Mouse (Mus musculus) forebrain, embryonic 10.5 days (tissue): ENCODE data around the gene Tnrc18. TPM values are rescaled to one million over a fixed set of nuclear protein-coding genes. Genes with fewer than 3 reads are reported as not detected.
A peak's percentile ranks its signal among the peaks of the same experiment; 100 is the strongest.

Experiments used
- DNase-seq: peaks from one replicate; pipeline ENCODE4 v3.0.0-alpha.2; 2017; ENCODE audit warnings: low spot score; ENCODE audit errors: extremely low spot score
- H3K27ac ChIP-seq: fragments of 300-500 bp; sonication (generic); 2 replicates; pipeline ENCODE4 v1.5.1; 2016; ENCODE audit warnings: mild to moderate bottlenecking
- H3K27me3 ChIP-seq: fragments of 300-500 bp; sonication (generic); 2 replicates; pipeline ENCODE4 v1.6.1; 2016; ENCODE audit warnings: mild to moderate bottlenecking; ENCODE audit not compliant: poor library complexity, severe bottlenecking
- H3K36me3 ChIP-seq: fragments of 300-500 bp; sonication (generic); replicated peaks from 2 replicates; pipeline ENCODE4 v1.6.1; 2016; ENCODE audit warnings: mild to moderate bottlenecking, moderate library complexity
- H3K4me1 ChIP-seq: fragments of 300-500 bp; sonication (generic); 2 replicates; pipeline ENCODE4 v1.6.1; 2016
- H3K4me3 ChIP-seq: fragments of 300-500 bp; sonication (generic); 2 replicates; pipeline ENCODE4 v1.5.1; 2016; ENCODE audit warnings: mild to moderate bottlenecking, moderate library complexity
- H3K9me3 ChIP-seq: fragments of 300-500 bp; sonication (generic); 2 replicates; pipeline ENCODE4 v1.6.1; 2016; ENCODE audit warnings: mild to moderate bottlenecking, moderate library complexity
- WGBS: fragments of 180-500 bp; shearing (Covaris S2); methylation state at CpG from one replicate; pipeline ENCODE4 v1.1.7; 2016; 5-methylcytosine and 5-hydroxymethylcytosine counted together
- polyA plus RNA-seq: library from polyadenylated mRNA; unstranded; fragments of >200 nt; fragmentation: Nextera tagmentation; extraction: Ambion mirVana; gene quantifications from 2 replicates; pipeline ENCODE4 v1.2.1, GENCODE M21; 2016

The Tnrc18 gene
- polyA plus RNA-seq, 1 experiment from 2014 or later = 22.7 TPM

DNA sequence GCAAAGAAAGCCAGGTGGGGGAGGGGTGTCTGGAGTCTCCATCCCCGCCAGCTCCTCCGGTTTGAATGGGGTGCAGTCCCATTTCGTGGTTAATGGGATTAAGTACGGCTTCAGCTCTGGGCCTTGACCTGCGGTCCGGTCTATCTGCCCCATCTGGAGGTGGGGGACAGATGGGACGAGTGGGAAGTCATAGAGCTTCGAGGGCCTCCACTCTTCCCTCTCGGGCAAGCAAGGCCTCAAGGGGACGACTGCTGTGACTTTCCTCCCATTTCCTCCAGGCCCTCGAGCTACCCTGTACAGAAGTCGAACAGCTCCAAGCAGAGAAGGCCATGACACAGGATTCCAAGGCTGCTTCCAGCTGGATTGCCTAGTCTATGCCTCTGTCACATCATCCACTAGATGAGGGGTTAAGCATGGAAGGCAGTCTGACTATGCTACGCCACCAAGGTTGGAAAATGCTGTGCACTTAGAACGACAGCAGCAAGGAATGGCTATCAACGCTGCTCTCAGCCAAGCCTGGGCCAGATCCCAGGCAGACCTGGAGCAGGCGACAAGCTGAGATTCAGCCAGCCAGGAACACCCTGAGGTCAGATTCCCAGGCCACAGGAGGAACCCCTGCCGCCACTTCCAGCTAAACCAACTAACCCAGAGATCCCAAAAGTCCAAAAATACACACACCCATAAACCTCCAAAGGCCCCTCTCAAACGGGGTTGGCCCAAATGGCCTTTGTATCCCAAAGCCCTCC is 4.3 kb downstream of the Tnrc18 start:
- under 1% methylated on average over 18 of the region's 18 CpGs for WGBS
- peak; percentile 75 for DNase-seq
- H3K36me3 ChIP-seq = peaks cover 70% of the 10 kb centered on the region
- peaks cover 7% of the 10 kb centered on the region; the same call in 1 of the 2 replicates for H3K9me3 ChIP-seq
- peak overlapping the region; percentile 100 for H3K4me3 ChIP-seq
- H3K27me3 ChIP-seq = 0 out of 2 replicates have a peak, but pooled peaks cover 4% of the 10 kb centered on the region
- H3K27ac ChIP-seq = peak overlapping the region; percentile 100
- H3K4me1 ChIP-seq = peaks cover 46% of the 10 kb centered on the region

DNA sequence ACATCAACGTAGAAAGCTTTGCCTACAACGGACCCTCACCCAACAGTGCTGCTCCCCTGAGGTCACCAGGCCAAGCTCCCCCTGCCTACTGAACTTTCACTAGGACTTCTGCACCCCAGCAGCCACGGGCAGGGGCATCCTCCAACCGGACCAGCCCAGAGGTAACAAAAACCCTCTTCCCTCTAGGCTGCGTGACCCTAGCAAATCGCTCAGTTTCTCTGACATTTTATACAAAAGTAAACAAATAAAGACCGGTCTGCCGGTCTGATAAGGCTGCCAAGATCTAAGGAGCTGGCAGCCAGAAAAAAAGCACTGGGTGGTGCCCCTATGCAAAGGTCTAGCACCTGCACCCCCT is 4.9 kb downstream of the Tnrc18 start:
- H3K4me3 ChIP-seq = peak overlapping the region; percentile 100
- H3K36me3 ChIP-seq = peaks cover 75% of the 10 kb centered on the region
- H3K27ac ChIP-seq = peak overlapping the region; percentile 100
- H3K27me3 ChIP-seq = 0 out of 2 replicates have a peak, but pooled peaks cover 4% of the 10 kb centered on the region
- H3K4me1 ChIP-seq = peaks cover 43% of the 10 kb centered on the region
- H3K9me3 ChIP-seq = peaks cover 7% of the 10 kb centered on the region; the same call in 1 of the 2 replicates
- WGBS = 3% methylated on average over 8 of the region's 8 CpGs
- DNase-seq = no peak

DNA sequence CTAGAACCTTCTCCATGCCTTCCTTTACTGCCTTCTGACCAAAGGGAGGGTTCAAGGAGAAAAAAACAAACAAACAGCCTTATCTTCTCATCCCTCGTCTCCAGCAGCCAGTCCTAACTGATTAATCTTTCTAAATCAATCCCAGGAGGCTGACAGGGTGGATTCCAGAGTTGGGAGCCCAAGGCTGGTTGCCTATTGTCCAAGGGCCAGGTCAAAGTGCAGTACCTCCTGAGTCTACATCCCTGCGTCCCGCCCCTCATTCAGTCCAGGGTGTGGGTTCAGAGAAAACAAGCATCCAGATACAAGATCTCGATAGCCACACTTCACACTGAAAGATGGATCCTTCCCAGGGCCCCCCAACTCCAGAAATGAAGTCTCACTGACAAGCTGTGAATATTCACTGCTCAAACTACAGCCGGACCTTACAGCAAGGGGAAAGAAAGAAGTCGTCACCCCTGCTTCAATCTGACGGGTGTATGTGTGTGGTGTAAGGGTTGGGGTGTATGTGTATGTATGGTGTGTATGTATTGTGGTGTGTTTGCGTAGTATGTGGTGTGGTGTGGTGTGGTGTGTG is 5.5 kb downstream of the Tnrc18 start:
- Histone ChIP-seq H3K4me3 (peak overlapping the region; percentile 100), H3K27ac (peak overlapping the region; percentile 100), H3K27me3 (0 out of 2 replicates have a peak, but pooled peaks cover 4% of the 10 kb centered on the region), H3K9me3 (peaks cover 7% of the 10 kb centered on the region; the same call in 1 of the 2 replicates), H3K36me3 (peaks cover 81% of the 10 kb centered on the region), H3K4me1 (peaks cover 43% of the 10 kb centered on the region)
- DNase-seq = peak; percentile 35
- WGBS = 25% methylated on average over 8 of the region's 8 CpGs

DNA sequence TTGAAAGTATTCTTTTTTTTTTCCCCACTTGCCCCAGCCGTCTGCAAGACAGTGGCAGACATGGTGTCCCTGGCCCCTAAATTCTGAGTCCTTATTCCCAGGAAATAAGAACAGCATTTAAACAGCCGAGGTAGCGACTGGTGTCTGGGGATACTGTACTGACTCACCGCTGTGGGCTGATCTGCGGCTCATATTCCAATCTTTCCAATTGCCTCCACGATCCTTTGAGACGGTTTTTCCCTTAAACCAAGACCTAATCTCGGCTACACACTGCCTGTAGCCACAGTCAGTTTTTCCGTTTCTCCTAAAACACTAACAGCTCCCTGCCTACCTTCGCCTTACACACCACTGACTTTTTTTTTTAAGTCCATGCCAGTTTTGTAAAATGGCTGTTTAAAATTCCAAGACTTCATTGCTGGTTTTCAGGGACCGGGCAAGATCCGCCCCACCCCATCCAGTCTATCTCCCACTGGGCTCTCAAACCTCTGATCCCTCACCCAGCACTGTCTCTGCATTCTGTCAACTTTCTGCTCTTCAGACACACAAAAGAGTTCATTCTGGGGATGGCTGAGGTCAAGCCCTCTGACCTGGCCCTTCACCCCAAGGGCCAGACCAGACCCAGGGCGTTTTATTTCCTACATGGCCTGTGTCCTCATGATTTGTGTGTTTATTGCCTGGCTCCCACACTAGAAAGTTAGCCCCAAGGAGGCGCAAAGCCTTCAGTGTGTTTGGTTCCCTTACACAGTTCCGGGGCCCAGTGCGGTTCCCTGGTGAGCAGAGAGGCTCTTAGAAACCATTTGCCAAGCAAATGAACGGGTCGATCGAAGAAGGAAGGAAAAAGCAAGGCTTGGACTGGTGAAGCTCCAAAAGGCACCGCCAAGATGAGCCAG is 6.5 kb downstream of the Tnrc18 start:
- DNase-seq = no peak
- H3K36me3 ChIP-seq = peaks cover 91% of the 10 kb centered on the region
- 0 out of 2 replicates have a peak, but pooled peaks cover 4% of the 10 kb centered on the region for H3K27me3 ChIP-seq
- H3K4me3 ChIP-seq = peak overlapping the region; percentile 100
- 23% methylated on average over 20 of the region's 20 CpGs for WGBS
- peaks cover 43% of the 10 kb centered on the region for H3K4me1 ChIP-seq
- peak overlapping the region; percentile 100 for H3K27ac ChIP-seq
- peaks cover 7% of the 10 kb centered on the region; the same call in 1 of the 2 replicates for H3K9me3 ChIP-seq

DNA sequence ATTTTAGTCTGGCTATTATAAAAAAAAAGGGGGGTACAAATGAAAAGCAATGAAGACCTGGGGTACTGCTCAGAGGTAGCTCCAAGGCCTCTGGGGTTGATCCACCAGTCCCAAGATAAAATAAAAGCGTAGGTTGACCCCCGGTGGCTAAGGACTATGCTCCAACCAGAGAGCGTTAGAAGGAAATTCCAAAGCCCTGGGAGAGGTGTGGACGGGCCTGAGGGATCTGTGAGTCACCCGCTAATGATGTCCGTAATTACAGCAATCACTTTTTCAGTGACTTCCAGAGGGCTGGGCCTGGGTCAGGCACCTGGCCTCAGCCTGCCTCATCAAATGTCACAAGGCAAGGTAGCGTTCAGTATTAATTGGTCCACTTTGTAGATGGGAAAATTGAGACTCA is 9.8 kb downstream of the Tnrc18 start:
- Histone ChIP-seq H3K27me3 (no peaks in the 10 kb centered on the region), H3K27ac (0 out of 2 replicates have a peak overlapping the region, but pooled peaks have one; percentile 25), H3K9me3 (peaks cover 7% of the 10 kb centered on the region; the same call in 1 of the 2 replicates), H3K4me3 (no peak overlapping the region), H3K4me1 (peaks cover 60% of the 10 kb centered on the region), H3K36me3 (peaks cover 88% of the 10 kb centered on the region)
- WGBS = 90% methylated on average over 7 of the region's 7 CpGs
- no peak for DNase-seq

DNA sequence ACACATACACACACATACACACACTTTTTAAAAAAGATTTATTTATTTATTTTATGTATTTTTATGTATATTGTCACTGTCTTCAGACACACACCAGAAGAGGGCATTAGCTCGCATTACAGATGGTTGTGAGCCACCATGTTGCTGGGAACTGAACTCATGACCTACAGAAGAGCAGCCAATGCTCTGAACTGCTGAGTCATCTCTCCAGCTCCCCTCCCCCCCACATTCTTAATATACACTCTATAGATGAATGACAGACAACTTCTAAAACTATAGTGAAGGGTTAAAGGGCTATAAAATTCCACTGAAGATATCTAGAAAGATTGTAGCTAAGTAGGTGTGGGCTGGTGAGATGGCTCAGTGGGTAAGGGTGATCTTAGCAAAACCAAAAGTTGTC is 13.7 kb downstream of the Tnrc18 start:
- Histone ChIP-seq H3K4me1 (peaks cover 66% of the 10 kb centered on the region), H3K9me3 (peaks cover 2% of the 10 kb centered on the region; the same call in 1 of the 2 replicates), H3K4me3 (no peak overlapping the region), H3K36me3 (peaks cover 69% of the 10 kb centered on the region), H3K27me3 (no peaks in the 10 kb centered on the region), H3K27ac (no peak overlapping the region)
- DNase-seq = no peak
- WGBS = 92% methylated on average over 1 of the region's 1 CpGs

DNA sequence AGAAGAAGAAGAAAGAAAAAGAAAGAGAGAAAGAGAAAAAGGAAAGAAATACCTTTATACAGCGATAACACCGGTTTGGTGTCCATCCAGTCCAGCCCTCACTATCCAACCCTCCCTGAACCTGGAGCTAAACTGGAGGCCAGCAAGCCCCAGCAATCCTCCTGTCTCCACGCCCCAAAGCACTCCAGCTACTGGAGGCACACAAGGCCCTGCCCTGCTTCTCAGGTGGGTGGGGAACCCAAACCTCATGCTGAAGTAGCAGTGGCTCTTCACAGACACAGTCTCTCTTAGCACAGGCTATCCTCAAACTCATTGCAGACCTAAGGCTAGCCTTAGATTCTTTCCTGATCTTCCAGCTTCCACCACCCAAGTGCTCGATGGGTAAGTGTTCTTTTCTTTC is 14.6 kb downstream of the Tnrc18 start:
- H3K9me3 ChIP-seq = no peaks in the 10 kb centered on the region
- no peaks in the 10 kb centered on the region for H3K27me3 ChIP-seq
- DNase-seq = no peak
- H3K27ac ChIP-seq = 0 out of 2 replicates have a peak overlapping the region, but pooled peaks have one; percentile 60
- 84% methylated on average over 4 of the region's 4 CpGs for WGBS
- H3K36me3 ChIP-seq = peaks cover 70% of the 10 kb centered on the region
- H3K4me1 ChIP-seq = peaks cover 71% of the 10 kb centered on the region
- H3K4me3 ChIP-seq = no peak overlapping the region

DNA sequence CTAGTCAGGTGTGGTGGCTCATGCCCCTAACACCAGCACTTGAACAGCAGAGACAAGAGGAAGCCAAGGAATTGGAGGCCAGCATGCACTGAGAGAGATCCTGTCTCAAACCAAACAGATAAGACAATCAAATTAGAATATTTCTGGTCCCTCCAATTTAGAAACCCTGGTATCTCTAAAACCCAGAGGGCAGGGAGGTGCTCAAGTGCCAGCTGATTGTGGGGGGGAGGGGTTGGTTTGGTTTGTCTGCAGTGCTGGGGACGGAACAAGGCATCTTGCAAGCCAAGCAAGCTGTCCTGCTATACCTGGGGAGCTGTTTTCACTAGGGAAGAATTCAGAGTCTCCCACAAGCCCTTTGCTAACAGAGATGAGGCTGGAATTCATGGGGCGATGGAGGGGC is 15.5 kb downstream of the Tnrc18 start:
- peaks cover 71% of the 10 kb centered on the region for H3K4me1 ChIP-seq

DNA sequence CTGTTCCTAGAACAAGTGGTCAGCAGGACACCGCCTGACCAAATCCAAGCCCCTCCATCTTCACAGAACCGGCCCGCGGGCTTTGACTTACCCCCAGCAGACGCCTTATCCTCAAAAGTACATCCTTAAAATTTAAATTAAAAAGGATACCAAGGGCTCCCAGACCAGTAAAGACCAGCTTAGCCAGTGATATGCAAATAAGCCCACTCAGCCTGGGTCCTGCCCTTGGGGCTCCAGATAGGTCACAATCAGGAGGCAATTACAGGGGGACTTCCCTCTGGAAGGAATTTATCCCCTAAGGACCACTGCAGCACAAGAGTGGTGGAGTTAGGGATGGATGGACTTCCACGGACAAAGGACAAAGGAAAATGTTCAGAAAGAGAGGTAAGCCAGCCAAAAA is 16.8 kb downstream of the Tnrc18 start:
- Histone ChIP-seq H3K27ac (peak overlapping the region; percentile 71), H3K4me1 (peaks cover 70% of the 10 kb centered on the region), H3K36me3 (peaks cover 69% of the 10 kb centered on the region), H3K4me3 (peak overlapping the region; percentile 19), H3K27me3 (no peaks in the 10 kb centered on the region), H3K9me3 (no peaks in the 10 kb centered on the region)
- 10% methylated on average over 6 of the region's 6 CpGs for WGBS
- no peak for DNase-seq

More for the DNA sequence above, 15.5 kb downstream of the Tnrc18 start:
- no peak for DNase-seq
- peak overlapping the region; percentile 44 for H3K27ac ChIP-seq
- H3K36me3 ChIP-seq = peaks cover 70% of the 10 kb centered on the region
- H3K4me3 ChIP-seq = no peak overlapping the region
- H3K27me3 ChIP-seq = no peaks in the 10 kb centered on the region
- no peaks in the 10 kb centered on the region for H3K9me3 ChIP-seq
- WGBS = 65% methylated on average over 2 of the region's 2 CpGs

DNA sequence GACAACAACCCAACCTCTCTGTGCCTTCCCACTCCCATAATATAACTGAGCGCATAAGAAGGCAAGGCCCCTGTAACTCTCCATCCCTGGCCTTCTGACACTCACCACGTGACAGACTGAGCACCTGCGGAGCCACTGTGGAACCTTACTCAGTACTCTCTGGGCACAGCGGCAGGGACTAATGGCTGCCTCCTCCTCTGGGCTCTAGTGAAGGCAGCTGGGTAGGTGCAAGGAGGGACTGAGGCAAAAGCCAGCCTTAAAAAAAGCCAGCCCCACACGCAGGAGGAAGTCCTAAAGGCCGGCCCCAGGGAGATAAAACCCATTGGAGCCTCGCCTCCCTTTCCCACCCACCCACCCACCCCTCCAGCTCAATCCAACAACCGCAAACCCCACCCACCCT is 17.3 kb downstream of the Tnrc18 start:
- Histone ChIP-seq H3K27ac (peak overlapping the region; percentile 71), H3K4me3 (peak overlapping the region; percentile 19; the same call in 1 of the 2 replicates), H3K36me3 (peaks cover 69% of the 10 kb centered on the region), H3K4me1 (peaks cover 69% of the 10 kb centered on the region), H3K27me3 (no peaks in the 10 kb centered on the region), H3K9me3 (no peaks in the 10 kb centered on the region)
- WGBS = 21% methylated on average over 8 of the region's 8 CpGs
- no peak for DNase-seq

DNA sequence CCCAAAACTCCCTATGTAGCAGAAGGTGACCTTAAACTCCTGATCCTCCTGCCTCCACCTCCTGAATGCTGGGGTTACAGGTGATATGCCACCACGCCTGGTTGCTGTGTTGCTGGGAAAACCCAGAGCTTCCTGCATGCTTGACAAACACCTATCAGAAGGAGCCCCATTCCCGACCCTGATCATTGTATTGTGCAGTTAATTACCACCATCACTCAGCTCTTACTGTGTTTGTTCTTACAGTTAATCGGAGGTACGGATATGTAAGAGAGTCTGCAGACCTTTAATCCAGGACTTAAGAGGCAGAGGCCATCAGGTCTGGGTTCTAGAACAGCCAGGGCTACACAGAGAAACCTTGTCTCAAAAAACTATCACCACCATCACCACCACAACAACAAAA is 18.2 kb downstream of the Tnrc18 start:
- no peak overlapping the region for H3K4me3 ChIP-seq

DNA sequence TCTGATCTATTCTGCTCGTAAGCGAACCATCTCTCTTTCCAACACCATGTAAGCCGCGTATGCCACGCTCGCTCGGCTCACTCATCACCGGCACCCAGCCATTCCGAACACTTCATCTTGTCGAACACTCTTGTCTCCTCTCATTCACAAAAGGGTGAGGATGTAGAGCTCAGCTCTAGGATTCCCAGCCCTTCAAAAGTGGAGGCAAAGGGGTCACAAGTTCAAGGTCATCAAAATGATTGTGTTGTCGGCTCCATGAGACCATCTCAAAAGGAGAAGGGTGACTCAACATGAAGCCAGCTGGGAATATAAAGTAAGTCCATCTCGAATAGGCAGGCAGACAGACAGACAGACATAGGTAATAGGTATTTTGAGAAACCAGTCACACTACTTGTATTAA is 19.3 kb downstream of the Tnrc18 start:
- Histone ChIP-seq H3K4me3 (no peak overlapping the region), H3K27me3 (no peaks in the 10 kb centered on the region), H3K4me1 (peaks cover 68% of the 10 kb centered on the region), H3K27ac (no peak overlapping the region), H3K9me3 (no peaks in the 10 kb centered on the region), H3K36me3 (peaks cover 74% of the 10 kb centered on the region)
- no peak for DNase-seq
- WGBS = 96% methylated on average over 12 of the region's 12 CpGs

More for the DNA sequence above, 18.2 kb downstream of the Tnrc18 start:
- no peaks in the 10 kb centered on the region for H3K9me3 ChIP-seq
- H3K27ac ChIP-seq = no peak overlapping the region
- H3K36me3 ChIP-seq = peaks cover 72% of the 10 kb centered on the region
- H3K27me3 ChIP-seq = no peaks in the 10 kb centered on the region
- DNase-seq = no peak
- 80% methylated on average over 4 of the region's 4 CpGs for WGBS
- peaks cover 69% of the 10 kb centered on the region for H3K4me1 ChIP-seq
